Mouse (Mus musculus): ENCODE data around the gene Theg. TPM values are rescaled to one million over a fixed set of nuclear protein-coding genes. Genes with fewer than 3 reads are reported as not detected.

Theg gene
- 0.24 TPM in 1 of 2 replicates, not detected in the other for polyA plus RNA-seq (2012; rRNA removed; ENCODE audit: low replicate concordance)

GRCm38 (mm10) chr10:79587061-79587751, at the start of gene Theg:
Gene Theg (minus strand): TSS chr10:79587331.

GRCm38 (mm10) chr10:79613578-79614304, 26.6 kb upstream of the Theg start, which contains the start of gene C2cd4c:
Gene C2cd4c (minus strand): TSS chr10:79614025.

GRCm38 (mm10) chr10:79554330-79555237, 32.5 kb downstream of the Theg start, which contains the start of gene Mier2:
Gene Mier2 (minus strand): TSS chr10:79555199.

GRCm38 (mm10) chr10:79533126-79533911, 53.8 kb downstream of the Theg start, which contains the start of gene Plpp2:
Gene Plpp2 (minus strand): TSS chr10:79533796.

Other genes with a start within 250 kb of the Theg start
- gene Vmn2r82, start 230.8 kb downstream of the Theg start, polyA plus RNA-seq (2012; rRNA removed; ENCODE audit: low replicate concordance) = not detected in 2 replicates
- gene Vmn2r83, start 118.6 kb downstream of the Theg start, polyA plus RNA-seq (2012; rRNA removed; ENCODE audit: low replicate concordance) = not detected in 2 replicates
- gene Plpp2, start 53.5 kb downstream of the Theg start, polyA plus RNA-seq (2012; rRNA removed; ENCODE audit: low replicate concordance) = 27.4 and 36.8 TPM in 2 replicates
- 102 and 125 TPM in 2 replicates for gene Mier2, start 32.1 kb downstream of the Theg start, polyA plus RNA-seq (2012; rRNA removed; ENCODE audit: low replicate concordance)
- gene C2cd4c, start 26.7 kb upstream of the Theg start, polyA plus RNA-seq (2012; rRNA removed; ENCODE audit: low replicate concordance) = 0.19 and 0.26 TPM in 2 replicates
- 12.4 and 17.4 TPM in 2 replicates for gene Shc2, start 50.6 kb upstream of the Theg start, polyA plus RNA-seq (2012; rRNA removed; ENCODE audit: low replicate concordance)
- gene Odf3l2, start 58.4 kb upstream of the Theg start, polyA plus RNA-seq (2012; rRNA removed; ENCODE audit: low replicate concordance) = 2.3 TPM in 1 of 2 replicates, not detected in the other
- 3.9 and 8.7 TPM in 2 replicates for gene Madcam1, start 77.2 kb upstream of the Theg start, polyA plus RNA-seq (2012; rRNA removed; ENCODE audit: low replicate concordance)
- gene Tpgs1, start 82.0 kb upstream of the Theg start, polyA plus RNA-seq (2012; rRNA removed; ENCODE audit: low replicate concordance) = 46.9 and 119 TPM in 2 replicates
- gene Cdc34, start 94.9 kb upstream of the Theg start, polyA plus RNA-seq (2012; rRNA removed; ENCODE audit: low replicate concordance) = 265 and 337 TPM in 2 replicates
- gene Gzmm, start 101.7 kb upstream of the Theg start, polyA plus RNA-seq (2012; rRNA removed; ENCODE audit: low replicate concordance) = 1.1 and 1.3 TPM in 2 replicates
- gene Bsg, start 117.2 kb upstream of the Theg start, polyA plus RNA-seq (2012; rRNA removed; ENCODE audit: low replicate concordance) = 489 and 512 TPM in 2 replicates
- gene Hcn2, start 129.3 kb upstream of the Theg start, polyA plus RNA-seq (2012; rRNA removed; ENCODE audit: low replicate concordance) = 1.9 and 6.1 TPM in 2 replicates
- 53.1 and 71.6 TPM in 2 replicates for gene Polrmt, start 159.2 kb upstream of the Theg start, polyA plus RNA-seq (2012; rRNA removed; ENCODE audit: low replicate concordance)
- 0.19 TPM in 1 of 2 replicates, not detected in the other for gene Fgf22, start 167.7 kb upstream of the Theg start, polyA plus RNA-seq (2012; rRNA removed; ENCODE audit: low replicate concordance)
- 91.7 and 212 TPM in 2 replicates for gene Rnf126, start 179.6 kb upstream of the Theg start, polyA plus RNA-seq (2012; rRNA removed; ENCODE audit: low replicate concordance)
- 19.5 and 24.6 TPM in 2 replicates for gene Fstl3, start 189.9 kb upstream of the Theg start, polyA plus RNA-seq (2012; rRNA removed; ENCODE audit: low replicate concordance)
- 0.26 and 0.27 TPM in 2 replicates for gene Prss57, start 203.6 kb upstream of the Theg start, polyA plus RNA-seq (2012; rRNA removed; ENCODE audit: low replicate concordance)
- gene Palm, start 206.2 kb upstream of the Theg start, polyA plus RNA-seq (2012; rRNA removed; ENCODE audit: low replicate concordance) = 49.2 and 87.4 TPM in 2 replicates
- 1.3 TPM in 2 replicates for gene Misp, start 233.7 kb upstream of the Theg start, polyA plus RNA-seq (2012; rRNA removed; ENCODE audit: low replicate concordance)

Measured in mammary gland, adult 2 months (tissue).